Mouse (Mus musculus) small intestine, adult 2 months (tissue): ENCODE measurements around the gene Nfia. TPM values are rescaled to one million over a fixed set of nuclear protein-coding genes. Genes with fewer than 3 reads are reported as not detected.

ENCODE experiments used
- H3K27ac ChIP-seq: fragments of 200-500 bp; 2 replicates; pipeline ENCODE4 v1.5.1; 2012; ENCODE audit warnings: low read depth, low read length, control low read depth, inconsistent platforms; ENCODE audit not compliant: insufficient read depth
- H3K27me3 ChIP-seq: fragments of 200-500 bp; 2 replicates; pipeline ENCODE4 v1.6.1; 2012; ENCODE audit warnings: mild to moderate bottlenecking, moderate library complexity, low read length, inconsistent platforms; ENCODE audit not compliant: control insufficient read depth, insufficient read depth
- H3K36me3 ChIP-seq: fragments of 200-500 bp; 2 replicates; pipeline ENCODE4 v1.6.1; 2012; ENCODE audit warnings: mild to moderate bottlenecking, low read length, control low read depth, inconsistent platforms; ENCODE audit not compliant: control insufficient read depth, insufficient read depth
- H3K4me1 ChIP-seq: fragments of 200-500 bp; 2 replicates; pipeline ENCODE4 v1.6.1; 2012; ENCODE audit warnings: low read length, inconsistent platforms, mixed read lengths; ENCODE audit not compliant: control insufficient read depth, insufficient read depth, insufficient read length
- H3K4me3 ChIP-seq: fragments of 200-500 bp; 2 replicates; pipeline ENCODE4 v1.5.1; 2012; ENCODE audit warnings: low read depth, mild to moderate bottlenecking, control low read depth, inconsistent platforms, low read length, moderate library complexity
- CTCF ChIP-seq: fragments of 200-500 bp; IDR thresholded peaks from 2 replicates; pipeline ENCODE4 v1.5.1; 2012; ENCODE audit warnings: low read depth, mild to moderate bottlenecking, control low read depth, inconsistent platforms, low read length, moderate library complexity, mixed read lengths; ENCODE audit not compliant: insufficient replicate concordance, insufficient read length; ENCODE audit errors: extremely low read depth
- POLR2A ChIP-seq: fragments of 200-500 bp; IDR thresholded peaks from 2 replicates; pipeline ENCODE4 v1.6.1; 2012; ENCODE audit warnings: low read depth, mild to moderate bottlenecking, control low read depth, inconsistent platforms, low read length, moderate library complexity
- WGBS: fragments of 180-500 bp; shearing (Covaris S2); methylation state at CpG from one replicate; pipeline ENCODE4 v1.1.7; 2018; 5-methylcytosine and 5-hydroxymethylcytosine counted together
- polyA plus RNA-seq: library from polyadenylated mRNA; depleted of rRNA; stranded (reverse); fragments of >200 nt; gene quantifications from 2 replicates; pipeline ENCODE4 v1.2.3, GENCODE M21; 2012

The Nfia gene
- polyA plus RNA-seq, 1 experiment, result 16.5 TPM

DNA sequence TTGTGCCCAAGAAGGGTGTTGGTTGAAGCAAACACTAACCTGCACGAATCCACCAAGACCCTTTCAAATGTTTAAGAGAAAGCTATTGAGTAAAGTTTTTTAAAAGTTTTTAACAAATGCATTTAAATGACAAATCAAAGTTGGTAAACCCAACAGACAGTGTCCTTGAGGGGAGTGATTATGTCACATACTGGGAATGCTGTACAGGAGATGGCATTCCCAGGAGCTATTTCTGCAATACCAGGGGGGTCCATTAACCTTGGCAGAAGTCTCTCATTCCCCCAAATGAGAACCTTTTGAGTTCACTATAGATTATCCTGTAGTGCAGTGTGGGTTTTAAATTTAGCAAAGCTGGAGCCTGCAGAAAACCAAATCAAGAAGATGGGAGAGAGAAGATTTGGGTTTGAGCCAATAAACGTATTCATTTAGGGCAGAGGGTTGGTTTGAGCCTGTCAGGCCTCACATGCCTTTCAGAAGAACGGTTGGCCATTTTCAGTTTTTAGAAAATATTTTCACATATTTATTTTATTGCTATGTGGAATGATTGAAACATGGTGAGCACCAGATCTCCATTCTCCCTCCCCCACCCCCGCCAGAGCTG is 167.5 kb downstream of the Nfia start:
- TF ChIP-seq POLR2A, result no peak
- TF ChIP-seq CTCF, result no peak
- 85% methylated on average over 4 of the region's 4 CpGs for WGBS
- Histone ChIP-seq H3K4me1 (no peaks in the 10 kb centered on the region), H3K4me3 (no peak overlapping the region), H3K27ac (no peak overlapping the region), H3K36me3 (no peaks in the 10 kb centered on the region), H3K27me3 (no peaks in the 10 kb centered on the region)

DNA sequence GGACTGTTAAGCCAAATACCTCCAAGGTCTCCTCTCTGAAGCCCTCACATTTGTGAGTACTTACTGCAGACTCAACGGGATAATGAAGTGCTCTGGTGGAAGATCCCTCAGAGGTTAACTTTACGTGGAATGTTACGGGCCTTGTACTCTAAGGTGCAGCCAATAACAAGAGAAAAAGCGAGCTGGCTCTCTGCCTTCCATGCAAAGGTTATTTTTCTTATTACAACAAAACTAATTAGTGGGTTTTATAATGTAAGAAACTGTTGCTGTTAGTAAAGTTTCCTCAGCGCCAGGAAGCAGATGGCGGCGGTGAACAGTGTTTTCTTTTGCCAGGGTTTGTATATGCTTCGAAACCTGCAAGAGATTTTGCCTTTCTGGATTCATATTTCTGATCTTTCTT is 169.1 kb downstream of the Nfia start:
- no peaks in the 10 kb centered on the region for H3K36me3 ChIP-seq
- no peaks in the 10 kb centered on the region for H3K27me3 ChIP-seq
- H3K27ac ChIP-seq, result no peak overlapping the region
- H3K4me1 ChIP-seq, result no peaks in the 10 kb centered on the region
- WGBS, result 80% methylated on average over 8 of the region's 8 CpGs
- H3K4me3 ChIP-seq, result no peak overlapping the region
- TF ChIP-seq POLR2A (no peak), CTCF (no peak)

DNA sequence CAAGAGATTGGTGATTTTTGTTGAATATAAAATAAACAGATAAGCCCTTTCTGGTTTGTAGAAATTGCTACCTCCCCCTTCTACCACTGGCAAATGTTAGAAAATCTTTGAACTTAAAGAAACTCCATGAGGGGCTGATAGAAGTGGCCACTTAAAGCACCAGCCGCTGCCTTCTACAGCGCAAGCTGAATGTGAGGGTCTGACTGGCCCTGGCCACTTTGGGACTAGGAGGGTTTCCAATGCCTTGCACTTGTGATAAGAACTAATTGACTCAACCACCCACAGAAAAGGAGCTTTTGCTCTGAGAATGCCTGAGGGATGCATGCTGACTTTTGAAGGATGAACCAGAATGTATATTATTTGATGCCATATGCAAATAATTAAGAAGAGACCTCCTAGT is 171.8 kb downstream of the Nfia start:
- Histone ChIP-seq H3K4me3 (no peak overlapping the region), H3K27me3 (no peaks in the 10 kb centered on the region), H3K4me1 (no peaks in the 10 kb centered on the region), H3K36me3 (no peaks in the 10 kb centered on the region), H3K27ac (no peak overlapping the region)
- WGBS, result 95% methylated on average over 2 of the region's 2 CpGs
- TF ChIP-seq POLR2A, result no peak
- no peak for TF ChIP-seq CTCF

DNA sequence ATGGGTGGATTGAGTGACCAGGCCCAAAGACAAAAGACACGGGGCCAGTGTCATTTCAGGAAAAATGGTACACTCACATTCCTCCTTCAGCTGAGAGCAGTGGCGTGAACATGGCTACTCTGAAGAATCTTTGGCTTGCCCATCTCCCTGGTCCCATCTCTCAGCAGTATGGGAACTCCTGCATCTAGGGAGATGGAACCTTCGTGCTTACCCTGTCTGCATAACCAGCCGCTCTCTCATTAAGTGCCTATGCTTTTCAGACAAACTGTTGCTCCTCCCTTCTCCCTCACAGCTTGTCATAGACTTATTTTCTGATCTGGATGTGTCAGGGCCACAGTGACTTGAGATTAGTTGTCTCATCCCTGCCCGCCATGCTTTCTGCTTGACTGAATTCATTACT is 174.9 kb downstream of the Nfia start:
- no peaks in the 10 kb centered on the region for H3K36me3 ChIP-seq
- TF ChIP-seq POLR2A (no peak), CTCF (no peak)
- 91% methylated on average over 5 of the region's 5 CpGs for WGBS
- H3K4me1 ChIP-seq, result no peaks in the 10 kb centered on the region
- no peaks in the 10 kb centered on the region for H3K27me3 ChIP-seq
- no peak overlapping the region for H3K27ac ChIP-seq
- no peak overlapping the region for H3K4me3 ChIP-seq

DNA sequence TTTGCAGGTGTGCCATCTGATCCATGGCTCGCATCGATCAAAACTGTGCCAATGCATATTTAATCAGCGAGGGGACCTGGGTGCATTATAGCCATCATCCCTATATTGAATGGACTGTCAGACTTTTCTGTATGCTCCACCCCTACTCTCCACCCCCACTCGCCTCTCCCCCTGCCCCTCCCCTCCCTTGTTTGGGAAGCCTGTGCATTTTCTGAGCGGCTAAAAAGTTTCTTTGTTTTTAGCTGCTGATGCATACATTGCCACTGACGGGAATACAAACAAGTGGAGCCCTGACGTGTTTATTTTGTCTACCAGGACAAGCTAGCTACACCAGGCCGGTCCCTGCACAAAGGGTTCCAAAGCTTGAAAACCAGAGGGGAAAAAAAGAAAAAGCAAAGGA is 175.7 kb downstream of the Nfia start:
- Histone ChIP-seq H3K4me1 (no peaks in the 10 kb centered on the region), H3K27me3 (no peaks in the 10 kb centered on the region), H3K27ac (no peak overlapping the region), H3K4me3 (no peak overlapping the region), H3K36me3 (no peaks in the 10 kb centered on the region)
- 82% methylated on average over 8 of the region's 8 CpGs for WGBS
- TF ChIP-seq POLR2A, result no peak
- no peak for TF ChIP-seq CTCF

DNA sequence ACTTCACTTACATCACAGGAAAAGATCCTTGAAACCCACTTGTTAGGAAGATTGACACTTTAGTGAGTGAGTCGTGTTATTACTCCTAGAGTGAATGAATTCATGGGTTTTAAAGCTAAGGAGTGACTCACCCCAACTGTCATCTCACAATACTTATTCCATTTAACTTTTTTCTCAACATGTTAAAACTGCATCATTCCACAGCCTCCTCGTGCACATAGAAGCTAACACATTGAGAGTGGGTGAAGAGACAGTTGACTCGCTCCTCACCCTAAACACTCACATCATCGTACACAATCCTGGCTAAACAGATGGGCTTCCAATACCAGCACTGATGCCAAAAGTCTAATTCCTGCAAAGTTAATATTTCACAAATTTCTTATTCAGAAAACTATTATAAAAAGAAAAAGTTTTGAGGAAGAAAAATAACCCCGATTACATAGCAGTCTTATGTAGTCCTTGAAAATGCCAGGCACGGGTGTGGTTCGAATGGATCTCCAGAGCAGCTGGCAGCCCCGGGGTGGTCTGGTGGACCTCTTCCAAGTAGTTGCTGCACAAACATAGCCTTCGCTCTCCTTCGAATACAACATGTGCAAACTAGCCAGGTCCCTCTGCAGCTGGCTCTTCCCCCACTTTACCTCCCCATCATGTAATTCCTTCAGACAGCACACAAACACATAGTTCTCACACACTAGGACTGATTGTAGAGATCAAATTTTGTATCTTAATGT is 178.0 kb downstream of the Nfia start:
- TF ChIP-seq POLR2A (no peak), CTCF (no peak)
- Histone ChIP-seq H3K4me3 (no peak overlapping the region), H3K27me3 (no peaks in the 10 kb centered on the region), H3K4me1 (no peaks in the 10 kb centered on the region), H3K36me3 (no peaks in the 10 kb centered on the region), H3K27ac (no peak overlapping the region)
- 62% methylated on average over 10 of the region's 10 CpGs for WGBS

DNA sequence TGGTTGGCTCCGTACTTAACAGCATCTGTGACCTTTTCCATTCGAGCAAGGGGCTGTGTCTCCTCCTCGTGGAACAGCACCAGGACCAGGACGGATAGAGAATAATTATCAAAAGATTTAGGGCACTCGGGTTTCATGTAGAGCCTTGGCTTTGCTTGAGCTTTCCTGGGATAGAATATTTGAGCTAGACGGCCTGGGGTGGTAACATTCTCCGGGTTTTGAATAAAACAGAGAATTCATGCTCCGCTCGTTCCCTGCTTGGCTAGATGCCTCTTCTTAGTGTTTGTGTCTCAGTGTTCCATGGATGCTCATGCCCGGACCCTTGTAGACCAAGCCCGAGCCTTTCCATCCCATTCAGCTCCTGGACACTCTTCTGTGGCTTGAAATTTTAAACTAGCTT is 181.4 kb downstream of the Nfia start:
- TF ChIP-seq POLR2A (no peak), CTCF (no peak)

DNA sequence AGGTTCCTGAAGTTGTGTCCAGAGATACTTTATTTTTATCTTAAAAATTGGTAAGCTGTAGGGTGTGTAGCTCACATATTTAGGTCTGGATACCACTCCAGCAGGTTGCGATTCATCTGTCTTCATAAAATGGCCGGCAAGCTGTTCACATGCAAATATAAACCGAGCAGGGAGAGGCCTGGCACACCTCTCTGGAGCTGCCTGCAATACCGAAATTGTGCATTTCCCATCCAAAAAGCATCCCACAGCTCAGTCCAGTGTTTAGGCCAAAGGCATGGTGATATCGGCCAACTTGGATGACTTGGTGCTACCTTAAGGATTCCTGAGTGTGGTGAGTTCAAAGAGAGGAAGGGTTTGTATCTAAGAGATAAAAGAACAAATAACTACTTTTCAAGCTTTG is 185.6 kb downstream of the Nfia start:
- Histone ChIP-seq H3K27ac (no peak overlapping the region), H3K36me3 (peaks cover 2% of the 10 kb centered on the region; the same call in 1 of the 2 replicates), H3K4me1 (no peaks in the 10 kb centered on the region), H3K4me3 (no peak overlapping the region), H3K27me3 (no peaks in the 10 kb centered on the region)
- WGBS, result 87% methylated on average over 5 of the region's 5 CpGs
- TF ChIP-seq CTCF, result no peak
- no peak for TF ChIP-seq POLR2A

More for the DNA sequence above, 181.4 kb downstream of the Nfia start:
- no peak overlapping the region for H3K27ac ChIP-seq
- no peak overlapping the region for H3K4me3 ChIP-seq
- H3K4me1 ChIP-seq, result no peaks in the 10 kb centered on the region
- peaks cover 2% of the 10 kb centered on the region; the same call in 1 of the 2 replicates for H3K36me3 ChIP-seq
- 81% methylated on average over 11 of the region's 11 CpGs for WGBS
- no peaks in the 10 kb centered on the region for H3K27me3 ChIP-seq
